9 mouse cellular contexts compared by ENCODE assay signal in genomic region chr12:111514231-111514792, GRCm38 (mm10). TPM values are rescaled to one million over a fixed set of nuclear protein-coding genes. Genes with fewer than 3 reads are reported as not detected.
DNase-seq lines count a peak whose midpoint lies in the region; ATAC-seq and TF ChIP-seq lines count a peak whose summit lies in the region.
"Had no signal": no experiment of that assay in that cellular context is flagged by ENCODE, and none has a peak within 500 bp of the region (broad histone marks: within the 10 kb centered on the region; RNA-seq: fewer than 3 reads in every experiment).

No protein-coding gene starts in this region.

- 60% methylated on average over 7 of the region's 7 CpGs for WGBS in lung, embryonic 16.5 days
- WGBS in bone marrow, adult 2 months, result 76% methylated on average over 7 of the region's 7 CpGs
- 73% methylated on average over 7 of the region's 7 CpGs for WGBS in heart, embryonic 10.5 days

- no peak for DNase-seq in lung, postnatal 25 days (ENCODE audit: low spot score)
- peak; percentile 92 for DNase-seq in kidney, adult 9 months
- DNase-seq in embryo, embryonic 10.5 days (ENCODE audit: low spot score), result no peak
- DNase-seq in heart, embryonic 10.5 days (ENCODE audit: low spot score), result no peak
- DNase-seq: thymus, postnatal 25 days had no signal

- ATAC-seq in lung, embryonic 16.5 days (ENCODE audit: low read depth), result no peak
- 0 out of 2 replicates have a peak, but pooled peaks have one; percentile 2 for ATAC-seq in monocyte, adult 5-6 weeks (replicated peaks; ENCODE audit: insufficient number of reproducible peaks, low FRiP score, low TSS enrichment, poor library complexity, severe bottlenecking)

- peak overlapping the region; percentile 29; the same call in 1 of the 2 replicates for H3K27ac ChIP-seq in lung, embryonic 16.5 days (ENCODE audit: low read length)
- H3K27ac ChIP-seq in bone marrow, adult 2 months (ENCODE audit: control insufficient read depth, insufficient read depth, low read depth, low read length, poor library complexity), result peak overlapping the region; percentile 39
- no peak overlapping the region for H3K27ac ChIP-seq in heart, embryonic 10.5 days
- H3K27ac ChIP-seq: macrophage had no signal

- TF ChIP-seq POLR2A in bone marrow, adult 2 months (IDR thresholded peaks at IDR 0.05; ENCODE audit: borderline replicate concordance, control insufficient read depth, low read depth, low read length), result no peak

- no peaks in the 10 kb centered on the region for H3K9me3 ChIP-seq in lung, embryonic 16.5 days (ENCODE audit: control insufficient read depth, low read length)
- H3K9me3 ChIP-seq in heart, embryonic 10.5 days, result no peaks in the 10 kb centered on the region

- H3K9ac ChIP-seq in lung, embryonic 16.5 days (ENCODE audit: low read length), result no peak overlapping the region

- H3K4me1 ChIP-seq in lung, embryonic 16.5 days (replicated peaks; ENCODE audit: control insufficient read depth, insufficient read depth, low read length), result no peaks in the 10 kb centered on the region
- H3K4me1 ChIP-seq in bone marrow, adult 2 months (ENCODE audit: control insufficient read depth, insufficient read depth, low read length), result peaks cover 1% of the 10 kb centered on the region; the same call in 1 of the 2 replicates
- H3K4me1 ChIP-seq in heart, embryonic 10.5 days, result peaks cover 11% of the 10 kb centered on the region; the same call in 1 of the 2 replicates

- H3K4me2 ChIP-seq in lung, embryonic 16.5 days (ENCODE audit: low read depth, low read length), result 0 out of 2 replicates have a peak overlapping the region, but pooled peaks have one; percentile 12

- no peaks in the 10 kb centered on the region for H3K27me3 ChIP-seq in lung, embryonic 16.5 days (ENCODE audit: control insufficient read depth, insufficient read depth, low read depth, low read length)
- H3K27me3 ChIP-seq in heart, embryonic 10.5 days (ENCODE audit: insufficient read depth, poor library complexity, severe bottlenecking), result no peaks in the 10 kb centered on the region

- H3K4me3 ChIP-seq in lung, embryonic 16.5 days (ENCODE audit: low read length), result no peak overlapping the region
- peak overlapping the region; percentile 67 for H3K4me3 ChIP-seq in bone marrow, adult 2 months (replicated peaks; ENCODE audit: control insufficient read depth, low read depth, low read length)
- H3K4me3 ChIP-seq in heart, embryonic 10.5 days, result no peak overlapping the region

- H3K36me3 ChIP-seq in lung, embryonic 16.5 days (ENCODE audit: control insufficient read depth, insufficient read depth, low read length), result no peaks in the 10 kb centered on the region
- H3K36me3 ChIP-seq in heart, embryonic 10.5 days, result no peaks in the 10 kb centered on the region

- TF ChIP-seq CTCF in bone marrow, adult 2 months (IDR thresholded peaks at IDR 0.05; ENCODE audit: control insufficient read depth, insufficient read depth, low read length), result no peak

RNA-seq across cellular contexts. Expression of gene Eif5, which starts 23.5 kb away (rescaled TPM):
- 390 and 418 TPM in 2 replicates for polyA plus RNA-seq in lung, embryonic 16.5 days (2015; fragmentation: Nextera tagmentation; extraction: Ambion mirVana)
- polyA plus RNA-seq in bone marrow, adult 2 months (2011; ENCODE audit: insufficient read depth, insufficient read length, low replicate concordance, missing spikeins), result 247 and 257 TPM in 2 replicates
- 371 to 483 TPM (median 423 TPM) in 3 replicates for total RNA-seq in monocyte, adult 5-6 weeks (2017)
- polyA plus RNA-seq in heart, embryonic 10.5 days (2016; fragmentation: Nextera tagmentation; extraction: Ambion mirVana), result 506 and 616 TPM in 2 replicates

RNA-seq across cellular contexts. Expression of gene Gm266, which starts 28.7 kb away (rescaled TPM):
- polyA plus RNA-seq in lung, embryonic 16.5 days (2015; fragmentation: Nextera tagmentation; extraction: Ambion mirVana), result 3.9 and 5.4 TPM in 2 replicates
- polyA plus RNA-seq in bone marrow, adult 2 months (2011; ENCODE audit: insufficient read depth, insufficient read length, low replicate concordance, missing spikeins), result not detected in 2 replicates
- total RNA-seq in monocyte, adult 5-6 weeks (2017), result not detected in 3 replicates
- polyA plus RNA-seq in heart, embryonic 10.5 days (2016; fragmentation: Nextera tagmentation; extraction: Ambion mirVana), result 4.6 and 15.2 TPM in 2 replicates
- polyA plus RNA-seq: macrophage had no signal
